Mouse (Mus musculus) hindbrain, embryonic 14.5 days (tissue): ENCODE data around the gene Myrfl. TPM values are rescaled to one million over a fixed set of nuclear protein-coding genes. Genes with fewer than 3 reads are reported as not detected.

Source experiments
- ATAC-seq: fragments of 200-750 bp; cut with Nextera tagmentation; 2 replicates; pipeline ENCODE4 v1.8.0; 2017; ENCODE audit warnings: moderate number of reproducible peaks, mild to moderate bottlenecking, moderate TSS enrichment, moderate library complexity; ENCODE audit not compliant: low FRiP score
- DNase-seq: peaks from one replicate; pipeline ENCODE4 v3.0.0-alpha.2; 2015; ENCODE audit warnings: low spot score
- H3K27ac ChIP-seq: fragments of 300-500 bp; sonication (generic); 2 replicates; pipeline ENCODE4 v1.5.1; 2014; ENCODE audit warnings: mild to moderate bottlenecking, moderate library complexity
- H3K27me3 ChIP-seq: fragments of 300-500 bp; sonication (generic); 2 replicates; pipeline ENCODE4 v1.6.1; 2014; ENCODE audit warnings: mild to moderate bottlenecking, low read length, mixed read lengths; ENCODE audit not compliant: control insufficient read depth, insufficient read depth
- H3K36me3 ChIP-seq: fragments of 300-500 bp; sonication (generic); replicated peaks from 2 replicates; pipeline ENCODE4 v1.6.1; 2014; ENCODE audit not compliant: control insufficient read depth, insufficient read depth
- H3K4me1 ChIP-seq: fragments of 300-500 bp; sonication (generic); replicated peaks from 2 replicates; pipeline ENCODE4 v1.6.1; 2014; ENCODE audit warnings: antibody characterized with exemption, low read length, mixed read lengths; ENCODE audit not compliant: control insufficient read depth, insufficient read depth
- H3K4me2 ChIP-seq: fragments of 300-500 bp; sonication (generic); replicated peaks from 2 replicates; pipeline ENCODE4 v1.6.1; 2014; ENCODE audit warnings: mild to moderate bottlenecking, moderate library complexity
- H3K4me3 ChIP-seq: fragments of 300-500 bp; sonication (generic); replicated peaks from 2 replicates; pipeline ENCODE4 v1.5.1; 2014; ENCODE audit warnings: mild to moderate bottlenecking, low read length
- H3K9ac ChIP-seq: fragments of 300-500 bp; sonication (generic); 2 replicates; pipeline ENCODE4 v1.6.1; 2014
- H3K9me3 ChIP-seq: fragments of 300-500 bp; sonication (generic); 2 replicates; pipeline ENCODE4 v1.6.1; 2016; ENCODE audit warnings: low read length; ENCODE audit not compliant: control insufficient read depth
- WGBS: fragments of 180-500 bp; shearing (Covaris S2); extraction: QIAGEN DNeasy Blood & Tissue Kit; methylation state at CpG from one replicate; pipeline ENCODE4 v1.1.7; 2014; 5-methylcytosine and 5-hydroxymethylcytosine counted together
- polyA plus RNA-seq: library from polyadenylated mRNA; unstranded; fragments of >200 nt; fragmentation: Nextera tagmentation; extraction: Ambion mirVana; gene quantifications from 2 replicates; pipeline ENCODE4 v1.2.1, GENCODE M21; 2014

Myrfl gene
- polyA plus RNA-seq, 1 experiment from 2014 or later, result not detected

DNA sequence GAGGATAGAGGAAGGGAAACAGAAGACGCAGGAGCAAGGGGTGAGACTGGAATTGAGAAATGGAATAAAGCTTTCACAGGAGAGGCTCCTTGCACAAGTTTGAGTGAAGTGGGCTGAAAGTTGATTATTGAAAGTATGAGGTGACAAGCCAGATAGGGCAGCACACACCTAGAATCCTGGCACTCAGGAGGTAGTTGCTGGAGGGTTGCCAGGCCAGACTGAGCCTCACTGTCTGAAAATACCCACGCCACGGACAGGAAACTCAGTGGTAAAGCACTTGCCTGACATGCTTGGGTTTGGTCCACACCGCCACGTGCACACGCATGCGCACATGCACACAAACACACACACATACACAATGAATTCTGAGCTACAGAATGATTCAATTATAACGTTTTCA lies 118.8 kb downstream of the Myrfl start:
- H3K9ac ChIP-seq, result no peak overlapping the region
- no peak overlapping the region for H3K4me2 ChIP-seq
- DNase-seq (no peak), ATAC-seq (no peak)
- H3K27me3 ChIP-seq, result no peaks in the 10 kb centered on the region
- no peaks in the 10 kb centered on the region for H3K9me3 ChIP-seq
- H3K27ac ChIP-seq, result no peak overlapping the region
- 94% methylated on average over 8 of the region's 8 CpGs for WGBS
- H3K4me1 ChIP-seq, result peaks cover 13% of the 10 kb centered on the region
- H3K4me3 ChIP-seq, result no peak overlapping the region
- H3K36me3 ChIP-seq, result no peaks in the 10 kb centered on the region

DNA sequence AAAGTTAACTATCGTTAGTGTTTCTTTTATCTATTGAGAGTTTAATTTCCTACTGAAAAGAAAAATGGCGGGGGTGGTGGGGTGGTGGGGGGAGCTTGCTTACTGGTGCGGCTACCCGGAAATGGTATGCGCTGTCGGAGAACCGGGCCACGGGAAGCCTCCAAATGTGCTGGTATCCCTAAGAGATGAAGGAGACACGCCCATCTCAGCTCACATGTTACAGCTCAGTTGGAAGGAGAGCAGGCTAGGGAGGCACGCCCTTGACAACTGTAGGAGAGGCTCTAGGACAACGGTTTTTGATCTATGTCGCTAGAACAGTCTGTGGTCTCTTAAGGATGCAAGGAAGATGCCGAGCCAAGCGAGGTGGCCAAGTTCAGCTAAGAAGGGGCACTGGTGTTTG lies 119.9 kb downstream of the Myrfl start:
- Histone ChIP-seq H3K4me2 (no peak overlapping the region), H3K27ac (no peak overlapping the region), H3K9me3 (no peaks in the 10 kb centered on the region), H3K36me3 (no peaks in the 10 kb centered on the region), H3K4me3 (no peak overlapping the region), H3K9ac (no peak overlapping the region), H3K27me3 (no peaks in the 10 kb centered on the region), H3K4me1 (peaks cover 13% of the 10 kb centered on the region)
- 83% methylated on average over 14 of the region's 14 CpGs for WGBS
- DNase-seq (no peak), ATAC-seq (no peak)

DNA sequence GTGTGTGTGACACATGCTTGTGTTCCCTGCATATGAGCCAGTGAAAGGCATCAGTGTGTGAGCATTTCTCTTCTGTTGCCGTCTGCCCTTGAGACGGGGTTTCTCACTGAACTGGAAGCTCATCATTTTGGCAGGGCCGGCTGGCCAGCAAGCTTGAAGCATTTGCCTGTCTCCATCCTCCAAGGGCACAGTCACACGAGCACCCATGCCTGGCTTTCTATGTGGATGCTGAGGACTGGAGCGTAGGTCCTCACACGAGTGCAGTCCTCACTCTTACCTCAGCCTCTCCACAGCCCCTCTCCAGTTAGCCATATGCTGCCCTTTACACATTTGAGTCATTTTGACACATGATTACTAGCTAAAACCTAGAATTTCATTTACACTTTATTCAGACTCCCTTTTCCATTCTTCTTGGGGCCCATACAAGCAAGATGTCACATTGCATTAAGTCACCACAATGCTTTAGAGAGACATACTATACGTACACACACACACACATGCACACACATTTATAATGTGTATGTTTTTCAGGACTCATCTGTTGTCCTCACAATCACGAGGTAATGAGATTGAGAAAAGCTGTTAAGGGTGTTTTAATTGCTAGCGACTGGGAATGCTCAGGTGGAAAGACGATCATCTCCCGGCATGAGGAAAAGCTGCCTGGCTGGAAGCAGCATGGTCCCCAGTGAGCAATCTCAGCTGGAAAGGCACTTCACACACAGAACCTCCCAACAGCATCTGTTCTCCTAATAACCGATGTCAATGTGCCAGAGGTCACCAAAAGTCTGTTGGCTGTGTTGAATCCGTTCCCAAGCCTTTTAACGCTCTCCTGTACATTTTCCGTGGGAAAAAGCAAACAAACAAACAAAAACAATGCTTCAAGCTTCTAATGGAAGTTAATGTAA lies 122.6 kb downstream of the Myrfl start:
- DNase-seq, result peak; percentile 42

DNA sequence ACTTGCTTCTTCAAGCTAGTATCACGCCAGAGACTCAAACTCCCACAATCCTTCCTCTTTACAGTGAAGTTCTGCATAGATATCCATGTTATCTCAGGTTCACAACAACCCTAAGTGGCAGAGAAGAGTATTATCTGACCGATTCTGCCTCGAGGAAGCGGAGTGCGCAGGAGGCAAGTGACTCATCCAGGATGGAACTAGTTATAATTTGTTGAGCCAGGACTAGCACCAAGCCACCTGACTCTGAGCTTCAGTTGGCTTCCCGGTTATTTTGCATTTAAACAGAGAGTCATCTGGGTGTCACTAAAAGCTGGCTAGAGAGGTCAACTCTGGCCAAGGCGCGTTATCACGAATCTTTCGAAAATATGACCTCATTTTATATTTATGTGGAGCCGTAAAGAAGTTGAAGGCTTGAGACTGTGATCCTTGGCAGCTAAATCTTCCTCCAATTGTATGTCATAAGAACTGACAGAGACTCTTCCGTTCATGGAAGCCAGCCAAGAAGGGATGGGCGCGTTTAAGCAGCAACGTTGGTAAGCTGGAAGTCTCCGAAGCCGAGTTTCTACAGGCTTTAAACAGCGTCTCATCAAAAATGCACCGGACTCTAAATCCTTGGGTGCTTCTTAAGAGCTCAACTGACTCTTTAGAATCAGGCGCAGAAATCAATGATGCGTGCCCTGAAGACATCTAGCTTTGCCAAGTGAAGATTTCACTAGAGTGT lies 125.3 kb downstream of the Myrfl start:
- DNase-seq, result no peak
- Histone ChIP-seq H3K36me3 (no peaks in the 10 kb centered on the region), H3K4me1 (peaks cover 13% of the 10 kb centered on the region), H3K9ac (no peak overlapping the region), H3K27ac (no peak overlapping the region), H3K4me2 (no peak overlapping the region), H3K4me3 (no peak overlapping the region), H3K27me3 (no peaks in the 10 kb centered on the region), H3K9me3 (no peaks in the 10 kb centered on the region)
- no peak for ATAC-seq
- 79% methylated on average over 21 of the region's 21 CpGs for WGBS

More for the DNA sequence above, 122.6 kb downstream of the Myrfl start:
- peak overlapping the region; percentile 3; the same call in 1 of the 2 replicates for H3K9ac ChIP-seq
- no peaks in the 10 kb centered on the region for H3K9me3 ChIP-seq
- no peak overlapping the region for H3K4me3 ChIP-seq
- H3K4me1 ChIP-seq, result peaks cover 13% of the 10 kb centered on the region
- no peaks in the 10 kb centered on the region for H3K27me3 ChIP-seq
- WGBS, result 46% methylated on average over 15 of the region's 15 CpGs
- H3K27ac ChIP-seq, result peak overlapping the region; percentile 7
- no peak overlapping the region for H3K4me2 ChIP-seq
- no peaks in the 10 kb centered on the region for H3K36me3 ChIP-seq
- ATAC-seq, result 0 out of 2 replicates have a peak, but pooled peaks have one; percentile 48

- WGBS, result 54% methylated on average over 13 of the region's 13 CpGs
- no peak overlapping the region for H3K9ac ChIP-seq
- H3K9me3 ChIP-seq, result no peaks in the 10 kb centered on the region
- DNase-seq (peak; percentile 55), ATAC-seq (no peak)
- H3K36me3 ChIP-seq, result no peaks in the 10 kb centered on the region
- H3K4me2 ChIP-seq, result no peak overlapping the region
- no peaks in the 10 kb centered on the region for H3K27me3 ChIP-seq
- H3K27ac ChIP-seq, result no peak overlapping the region
- H3K4me3 ChIP-seq, result no peak overlapping the region
- no peaks in the 10 kb centered on the region for H3K4me1 ChIP-seq
Measured at GRCm38 (mm10) chr10:116768642-116769041, 128.1 kb downstream of the Myrfl start.

DNA sequence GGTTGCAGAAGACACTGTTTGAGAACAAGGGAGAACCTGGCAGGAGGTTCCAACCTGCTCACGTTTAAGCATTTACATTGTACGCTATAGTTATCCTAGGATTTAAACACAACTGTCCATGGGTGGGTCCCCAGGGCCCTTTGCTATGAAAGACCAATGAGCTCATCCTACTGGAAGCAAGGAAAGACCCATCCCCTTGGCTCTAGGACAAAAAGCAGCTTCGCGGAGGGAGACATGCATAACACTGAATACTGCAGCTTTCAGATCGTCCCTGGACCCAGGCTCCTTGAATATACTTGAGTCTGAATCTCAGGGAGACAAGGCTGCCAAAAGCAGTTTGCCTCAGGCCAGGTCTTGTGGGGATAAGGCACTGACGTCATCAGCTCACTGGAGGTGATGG lies 130.2 kb downstream of the Myrfl start:
- H3K36me3 ChIP-seq, result no peaks in the 10 kb centered on the region
- no peaks in the 10 kb centered on the region for H3K9me3 ChIP-seq
- no peak overlapping the region for H3K4me2 ChIP-seq
- ATAC-seq, result no peak
- no peak overlapping the region for H3K27ac ChIP-seq
- H3K9ac ChIP-seq, result no peak overlapping the region
- no peaks in the 10 kb centered on the region for H3K27me3 ChIP-seq
- DNase-seq, result no peak
- H3K4me1 ChIP-seq, result no peaks in the 10 kb centered on the region
- WGBS, result 84% methylated on average over 6 of the region's 6 CpGs
- H3K4me3 ChIP-seq, result no peak overlapping the region

DNA sequence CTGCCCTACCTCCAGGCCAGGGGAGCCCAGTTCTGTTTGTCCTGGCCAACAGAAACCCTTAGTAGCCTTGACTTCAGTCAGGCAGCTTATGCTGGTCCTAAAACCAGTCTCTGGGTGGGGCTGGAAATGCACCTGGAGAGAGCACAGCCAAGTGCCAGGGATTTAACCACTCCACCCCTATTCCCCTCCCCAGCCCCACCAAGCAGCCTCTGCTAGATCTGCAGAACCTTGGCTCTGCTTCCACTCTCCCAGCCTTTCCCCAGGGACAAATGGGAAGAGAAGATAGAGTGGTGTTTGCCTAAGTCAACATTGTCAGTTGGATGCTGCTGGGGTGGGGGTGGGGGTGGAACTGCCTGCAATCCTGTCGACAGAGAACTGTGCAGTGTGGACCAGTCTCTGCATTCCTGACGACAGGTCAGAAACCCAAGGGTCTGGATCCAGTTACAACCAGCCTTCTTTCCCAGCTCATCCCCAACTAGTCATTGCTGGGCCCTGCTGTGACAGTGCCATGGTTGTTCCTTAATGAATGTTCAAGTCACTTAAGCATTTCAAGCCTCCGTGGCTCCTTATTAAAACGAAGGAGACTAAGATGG lies 135.1 kb downstream of the Myrfl start:
- no peaks in the 10 kb centered on the region for H3K9me3 ChIP-seq
- 66% methylated on average over 4 of the region's 4 CpGs for WGBS
- no peak for ATAC-seq
- H3K4me2 ChIP-seq, result 0 out of 2 replicates have a peak overlapping the region, but pooled peaks have one; percentile 6
- H3K27ac ChIP-seq, result peak overlapping the region; percentile 28; the same call in 1 of the 2 replicates
- H3K36me3 ChIP-seq, result no peaks in the 10 kb centered on the region
- H3K27me3 ChIP-seq, result no peaks in the 10 kb centered on the region
- no peak overlapping the region for H3K9ac ChIP-seq
- H3K4me3 ChIP-seq, result no peak overlapping the region
- 0 out of 2 replicates have a peak, but pooled peaks cover 4% of the 10 kb centered on the region for H3K4me1 ChIP-seq
- no peak for DNase-seq

DNA sequence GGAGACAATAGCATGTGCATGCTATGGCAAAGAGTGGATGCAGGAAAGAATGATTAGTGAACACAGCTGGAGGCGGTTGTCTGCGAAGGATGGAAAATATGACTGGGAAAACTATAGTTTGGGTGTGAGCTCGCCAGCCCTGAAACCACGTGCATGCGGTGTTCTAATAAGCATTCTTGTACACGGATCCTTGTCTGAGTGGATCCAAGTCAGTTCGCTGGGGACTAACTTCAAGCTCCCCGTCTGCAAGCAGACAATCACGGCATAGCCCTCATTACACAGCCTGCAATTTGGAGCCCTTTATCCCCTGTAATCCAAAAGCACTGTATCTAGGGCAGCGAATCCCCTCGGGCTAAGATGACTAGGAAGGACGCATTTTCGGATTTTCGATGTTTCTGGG lies 136.2 kb downstream of the Myrfl start:
- 0 out of 2 replicates have a peak, but pooled peaks cover 8% of the 10 kb centered on the region for H3K4me1 ChIP-seq
- no peak overlapping the region for H3K9ac ChIP-seq
- WGBS, result 75% methylated on average over 14 of the region's 14 CpGs
- no peaks in the 10 kb centered on the region for H3K36me3 ChIP-seq
- H3K27me3 ChIP-seq, result no peaks in the 10 kb centered on the region
- DNase-seq (no peak), ATAC-seq (0 out of 2 replicates have a peak, but pooled peaks have one; percentile 24)
- no peaks in the 10 kb centered on the region for H3K9me3 ChIP-seq
- H3K27ac ChIP-seq, result 0 out of 2 replicates have a peak overlapping the region, but pooled peaks have one; percentile 28
- peak overlapping the region; percentile 6; the same call in 1 of the 2 replicates for H3K4me2 ChIP-seq
- H3K4me3 ChIP-seq, result no peak overlapping the region

DNA sequence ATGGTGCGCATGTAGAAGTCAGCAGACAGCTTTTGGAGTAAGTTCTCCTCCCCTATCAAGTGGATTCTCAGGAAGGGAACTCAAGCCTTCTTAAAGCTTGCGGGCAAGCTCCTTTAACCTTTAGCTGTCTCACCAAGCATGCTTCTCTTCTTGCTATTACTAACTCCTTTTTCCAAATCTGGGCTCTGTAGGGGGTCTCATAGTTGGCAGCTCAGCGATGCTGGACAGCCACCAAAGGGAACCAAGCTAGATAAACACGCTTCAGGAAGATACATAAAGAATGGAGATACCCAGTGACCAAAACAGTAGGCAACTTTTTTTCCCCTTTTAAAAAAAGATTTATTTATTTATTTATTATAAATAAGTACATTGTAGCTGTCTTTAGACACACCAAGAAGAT lies 136.9 kb downstream of the Myrfl start:
- Histone ChIP-seq H3K4me2 (no peak overlapping the region), H3K36me3 (no peaks in the 10 kb centered on the region), H3K9ac (no peak overlapping the region), H3K4me3 (no peak overlapping the region), H3K9me3 (no peaks in the 10 kb centered on the region), H3K27me3 (no peaks in the 10 kb centered on the region), H3K27ac (no peak overlapping the region), H3K4me1 (0 out of 2 replicates have a peak, but pooled peaks cover 8% of the 10 kb centered on the region)
- DNase-seq (no peak), ATAC-seq (no peak)
- WGBS, result 86% methylated on average over 4 of the region's 4 CpGs
